Mouse (Mus musculus) cerebellum, postnatal 10 days (tissue): ENCODE measurements around the gene Raet1d.
"Not testable (repeated sequence)": the region's sequence is repeated elsewhere in the genome, so short reads cannot be mapped to it uniquely, and the experiment has no call there.

Experiments used
- DNase-seq, 2 experiments: peaks; one replicate each; pipeline ENCODE4 v3.0.0; 2021; ENCODE audit warnings: mixed read lengths in 2 of 2

Raet1d gene

DNA sequence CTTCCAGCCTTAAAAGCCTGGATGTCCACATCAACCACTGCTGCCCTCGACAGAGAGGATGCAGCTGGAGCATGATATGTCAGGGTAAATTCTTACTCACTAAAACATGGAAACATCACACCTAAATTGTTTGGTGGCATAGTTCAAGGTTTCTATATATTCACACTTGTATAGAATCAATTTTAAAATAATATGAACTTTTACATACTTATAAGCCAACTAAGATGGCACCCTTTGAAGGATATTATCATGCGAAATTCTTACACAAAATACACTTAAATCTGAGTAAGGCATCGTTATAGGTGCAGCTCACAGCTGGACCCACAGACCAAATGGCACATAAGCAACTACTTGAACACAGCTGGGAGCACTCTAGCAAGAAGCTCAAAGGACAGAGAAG is at the start of gene Raet1d:
TSS of gene Raet1d (plus strand) at position 301 of the 400 bp plus-strand sequence.
- DNase-seq: not testable (repeated sequence)

DNA sequence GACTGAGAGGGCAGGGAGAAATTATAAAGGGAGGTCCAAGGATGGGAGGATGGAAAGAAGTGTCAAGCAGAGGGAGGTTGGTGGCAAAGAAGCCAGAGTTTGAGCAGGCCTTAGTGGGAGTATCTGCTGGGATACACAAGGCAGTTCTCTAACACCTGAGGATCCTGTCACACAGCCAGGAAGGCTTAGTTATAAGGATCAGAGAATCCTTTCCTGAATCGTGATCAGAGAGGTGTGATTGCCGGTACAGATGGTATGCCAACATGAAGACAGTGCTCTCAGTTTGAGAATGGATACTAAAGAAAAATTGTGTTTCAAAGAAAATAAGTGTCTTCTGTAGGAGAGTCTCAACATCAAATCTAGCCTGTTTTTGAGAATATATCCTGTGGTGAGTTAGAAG is 37.5 kb upstream of the Raet1d start:
- DNase-seq: no peak

DNA sequence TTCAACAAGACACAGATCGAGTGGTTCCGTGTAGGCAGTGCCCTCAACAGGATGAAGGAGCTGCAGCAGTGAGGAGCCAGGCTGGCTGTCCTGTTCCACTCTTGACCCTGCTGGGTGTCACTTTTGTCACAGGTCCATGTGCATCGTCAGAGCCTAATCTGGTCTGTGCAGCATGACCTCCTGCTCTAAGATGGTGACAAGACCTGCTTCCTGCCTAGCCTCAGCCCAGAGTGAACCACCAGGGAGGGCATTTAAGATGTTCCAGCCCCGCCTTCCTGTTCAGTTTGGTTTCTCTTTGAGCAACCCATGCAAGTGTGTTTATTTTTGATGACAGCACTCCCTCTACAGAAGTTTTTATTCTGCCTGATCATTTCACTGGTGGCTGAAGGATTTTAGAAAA is 14.6 kb upstream of the Raet1d start:
- DNase-seq: not testable (repeated sequence)

DNA sequence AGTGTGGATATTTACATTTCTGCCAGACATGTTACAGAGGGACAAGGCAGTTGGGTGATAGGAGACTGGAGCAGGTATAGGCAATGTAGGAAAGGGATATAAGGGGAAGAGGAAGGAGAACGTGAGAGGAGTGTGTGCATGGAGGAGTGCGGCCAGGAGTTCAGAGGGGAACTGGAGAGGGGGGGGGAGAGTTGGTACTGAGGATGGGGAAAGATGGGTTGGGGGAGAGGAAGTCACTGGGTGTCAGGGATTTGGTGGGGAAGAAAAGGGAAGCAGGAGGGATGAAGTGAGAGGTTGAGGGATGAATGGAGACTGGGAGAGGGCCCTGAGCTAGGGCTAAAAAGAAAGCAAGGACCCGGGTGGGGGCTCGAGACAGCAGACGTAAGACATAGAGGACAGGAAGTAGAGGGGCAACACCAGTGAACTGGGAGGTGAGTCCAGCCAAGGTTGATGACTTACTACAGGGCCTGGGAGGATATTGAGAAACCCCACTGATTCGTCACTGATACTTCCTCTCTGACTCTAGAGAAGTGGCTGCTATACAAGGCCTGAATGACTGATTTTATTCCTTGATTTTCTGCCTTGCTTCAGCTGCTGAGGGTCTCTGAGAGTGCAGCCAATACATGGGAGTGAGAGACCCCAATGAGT is 6.7 kb upstream of the Raet1d start:
- not testable (repeated sequence) for DNase-seq

DNA sequence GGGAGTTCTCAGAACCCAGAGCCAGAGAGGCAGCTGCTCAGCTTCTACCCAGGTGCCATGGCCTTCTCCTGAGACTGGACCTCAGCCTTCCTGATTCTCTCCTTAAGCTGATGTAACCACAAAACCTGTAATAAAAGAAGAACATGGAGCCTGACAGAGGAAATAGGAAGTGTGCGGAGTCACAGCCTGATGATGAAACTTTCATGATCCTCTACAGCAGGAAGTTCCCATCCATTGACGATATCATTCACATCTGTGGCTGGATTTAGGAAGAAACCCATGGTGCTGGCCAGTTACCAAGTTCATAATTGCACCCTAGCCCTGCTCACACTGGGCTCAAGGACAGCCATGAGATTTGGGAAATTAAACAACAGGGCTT is 6.2 kb upstream of the Raet1d start:
- DNase-seq: not testable (repeated sequence)

DNA sequence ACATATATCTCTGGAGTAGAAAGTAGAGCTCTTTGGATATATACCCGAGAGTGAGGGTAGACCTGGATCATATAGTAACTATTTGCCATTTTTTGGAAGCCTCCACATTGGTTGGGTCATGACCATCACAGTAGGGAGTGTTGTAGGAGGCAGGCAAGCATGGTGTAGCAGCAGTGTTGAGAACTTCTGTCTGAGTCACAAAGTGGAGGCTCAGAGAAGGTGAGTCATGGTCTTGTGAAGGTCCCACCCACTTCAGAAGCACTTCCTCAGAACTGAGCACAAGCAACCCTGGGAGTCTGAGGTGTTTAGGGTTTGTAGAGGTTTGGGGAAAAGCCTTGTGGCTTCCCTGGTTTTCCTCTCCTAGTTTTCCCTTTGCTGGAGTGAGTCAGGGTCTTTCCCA is 3.0 kb upstream of the Raet1d start:
- DNase-seq: not testable (repeated sequence)

DNA sequence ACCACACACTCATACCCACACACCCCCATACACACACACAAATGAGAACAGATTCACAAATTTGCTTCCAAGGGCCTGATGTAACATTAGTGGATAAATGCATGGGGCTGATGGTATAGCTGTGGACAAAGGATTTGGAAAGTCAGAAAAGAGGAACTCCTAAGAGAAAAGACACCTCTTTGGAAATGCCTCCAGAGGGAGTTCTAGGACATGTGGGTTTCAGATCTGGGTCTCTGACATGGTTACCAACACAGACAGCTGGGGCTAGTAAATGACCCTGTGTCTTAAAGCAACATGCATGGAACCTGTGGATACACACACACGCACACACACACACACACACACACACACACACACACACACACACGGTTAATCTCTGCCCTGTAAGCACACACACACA is 605 bp downstream of the Raet1d start:
- not testable (repeated sequence) for DNase-seq

DNA sequence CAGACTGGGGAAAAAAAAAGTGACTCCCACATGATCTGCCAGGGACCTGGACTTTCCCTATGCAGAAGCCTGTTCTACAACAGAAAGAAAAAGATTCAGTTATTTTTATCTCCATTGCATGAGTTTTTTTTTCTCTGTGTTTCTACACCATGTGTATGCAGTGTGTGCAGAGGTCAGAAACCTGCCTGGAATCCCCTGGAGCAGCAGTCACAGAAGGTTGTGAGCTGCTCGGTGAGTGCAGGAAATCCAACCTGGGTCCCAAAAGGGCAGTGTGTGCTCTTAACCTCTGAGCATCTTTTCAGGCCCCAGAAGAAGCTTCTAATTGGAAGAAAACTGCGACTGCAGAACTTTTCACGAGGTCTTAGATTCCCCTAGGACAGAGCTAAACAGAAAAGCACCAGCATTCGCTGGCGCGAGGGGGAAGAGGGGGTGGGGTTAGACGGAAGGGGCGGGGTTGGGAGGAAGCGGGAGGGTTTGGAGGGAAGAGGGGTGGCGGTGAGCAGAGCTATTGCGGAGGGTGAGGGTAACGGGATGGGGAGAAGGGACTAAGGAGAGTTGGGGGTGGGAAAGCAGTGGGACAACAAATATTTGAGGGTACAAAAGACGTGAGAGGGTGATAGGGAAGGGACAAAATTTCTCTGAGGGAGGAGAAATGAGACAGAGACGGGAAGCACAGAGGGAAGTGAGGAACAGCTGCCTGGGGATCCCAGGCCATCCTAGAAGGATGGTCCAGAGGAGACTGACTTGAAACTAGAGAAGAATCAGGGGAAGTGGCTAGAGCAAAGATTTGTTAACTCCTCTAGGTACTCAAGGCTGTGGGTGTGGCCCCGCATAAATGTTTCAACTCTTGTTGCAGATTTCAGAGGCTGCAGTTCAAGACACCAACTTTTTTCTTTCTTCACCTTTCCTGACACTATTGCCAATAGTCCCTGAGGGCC is 1.3 kb downstream of the Raet1d start:
- peak in 1 of 2 experiments; percentile 13 for DNase-seq

DNA sequence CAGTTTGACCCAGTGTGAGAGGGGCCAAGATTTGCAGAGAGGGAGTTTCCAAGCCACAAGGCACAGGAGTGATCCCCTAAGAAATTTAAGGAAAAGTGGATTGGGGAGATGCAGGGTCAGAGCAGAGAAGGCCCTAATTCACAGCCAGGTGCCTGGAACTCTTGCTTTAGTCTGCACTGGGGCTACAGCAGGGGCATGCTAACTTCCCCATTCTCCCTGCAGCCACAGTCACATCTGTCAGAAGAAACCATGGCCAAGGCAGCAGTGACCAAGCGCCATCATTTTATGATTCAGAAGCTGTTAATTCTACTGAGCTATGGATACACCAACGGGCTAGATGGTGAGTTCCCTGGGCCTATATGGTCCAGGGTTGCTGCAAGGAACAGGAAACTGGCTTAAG is 2.1 kb downstream of the Raet1d start:
- not testable (repeated sequence) for DNase-seq

DNA sequence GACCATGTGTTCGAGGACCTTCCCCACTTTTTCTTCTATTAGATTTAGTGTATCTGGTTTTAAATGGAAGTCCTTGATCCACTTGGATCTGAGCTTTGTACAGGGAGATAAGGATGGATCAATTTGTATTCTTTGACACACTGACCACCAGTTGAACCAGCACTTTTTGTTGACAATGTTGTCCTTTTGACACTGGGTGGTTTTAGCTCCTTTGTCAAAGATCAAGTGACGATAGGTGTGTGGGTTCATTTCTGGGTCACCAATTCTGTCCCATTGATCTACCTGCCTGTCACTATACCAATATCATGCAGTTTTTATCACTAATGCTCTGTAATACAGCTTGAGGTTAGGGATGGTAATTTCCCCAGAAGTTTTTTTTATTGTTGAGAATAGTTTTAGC is 4.6 kb downstream of the Raet1d start:
- not testable (repeated sequence) for DNase-seq

DNA sequence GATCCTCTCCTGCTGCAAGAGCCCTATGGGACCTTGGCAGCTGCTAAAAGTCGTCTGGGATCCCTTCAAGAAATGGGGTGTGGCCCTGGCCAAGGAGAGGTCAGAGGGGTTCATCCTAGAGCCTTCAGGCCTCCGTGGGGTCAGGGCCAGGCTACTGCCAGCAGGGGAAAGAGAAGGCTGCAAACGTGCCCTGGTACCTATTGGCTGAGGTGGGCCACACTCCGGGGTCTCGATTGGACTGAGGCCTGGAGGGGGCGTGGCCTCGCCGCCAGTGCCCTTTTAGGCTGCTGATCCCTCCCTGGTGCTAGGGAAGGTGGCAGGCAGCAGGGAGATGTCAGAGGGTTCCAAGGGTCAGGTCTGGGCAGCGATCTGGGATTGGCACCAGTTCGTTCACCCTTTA is 20.9 kb downstream of the Raet1d start:
- not testable (repeated sequence) for DNase-seq

DNA sequence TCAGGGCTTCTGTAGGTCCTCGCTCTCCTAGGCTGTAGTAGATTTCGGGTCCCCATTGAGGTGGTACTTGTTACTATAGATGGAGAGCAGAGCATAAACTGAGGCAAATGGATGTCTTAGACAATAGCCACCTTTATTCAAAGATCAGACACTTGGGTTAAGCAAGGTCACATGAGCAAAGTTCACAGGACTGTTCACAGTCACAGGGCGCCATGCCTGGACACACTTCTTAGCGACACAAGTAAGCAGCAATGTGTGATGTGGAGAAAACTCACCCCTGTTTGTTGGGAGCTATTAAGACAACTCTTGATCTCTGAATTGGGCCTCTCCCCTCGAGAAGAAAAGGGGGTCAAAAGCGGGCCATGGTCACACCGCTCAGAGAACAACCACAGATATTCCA is 29.8 kb downstream of the Raet1d start:
- DNase-seq: not testable (repeated sequence)

DNA sequence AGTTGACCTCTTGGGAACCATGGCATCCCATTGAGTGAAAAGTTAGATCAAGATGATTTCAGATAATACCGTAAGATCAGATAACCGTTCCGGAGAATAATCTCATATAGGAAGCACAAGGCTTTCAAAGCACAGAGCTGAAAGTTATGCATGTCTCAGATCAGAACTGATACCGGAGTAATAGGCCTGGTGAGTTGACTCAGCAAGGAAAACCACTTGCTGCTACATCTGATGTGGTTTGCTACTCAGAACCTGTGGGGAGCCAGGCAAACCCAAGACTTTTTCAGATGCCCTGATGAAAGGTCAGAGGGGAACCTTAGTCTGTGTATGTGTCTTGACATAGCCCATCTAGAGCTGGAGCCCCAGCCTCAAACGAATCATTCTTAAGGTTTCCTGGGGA is 31.3 kb downstream of the Raet1d start:
- DNase-seq: not testable (repeated sequence)

DNA sequence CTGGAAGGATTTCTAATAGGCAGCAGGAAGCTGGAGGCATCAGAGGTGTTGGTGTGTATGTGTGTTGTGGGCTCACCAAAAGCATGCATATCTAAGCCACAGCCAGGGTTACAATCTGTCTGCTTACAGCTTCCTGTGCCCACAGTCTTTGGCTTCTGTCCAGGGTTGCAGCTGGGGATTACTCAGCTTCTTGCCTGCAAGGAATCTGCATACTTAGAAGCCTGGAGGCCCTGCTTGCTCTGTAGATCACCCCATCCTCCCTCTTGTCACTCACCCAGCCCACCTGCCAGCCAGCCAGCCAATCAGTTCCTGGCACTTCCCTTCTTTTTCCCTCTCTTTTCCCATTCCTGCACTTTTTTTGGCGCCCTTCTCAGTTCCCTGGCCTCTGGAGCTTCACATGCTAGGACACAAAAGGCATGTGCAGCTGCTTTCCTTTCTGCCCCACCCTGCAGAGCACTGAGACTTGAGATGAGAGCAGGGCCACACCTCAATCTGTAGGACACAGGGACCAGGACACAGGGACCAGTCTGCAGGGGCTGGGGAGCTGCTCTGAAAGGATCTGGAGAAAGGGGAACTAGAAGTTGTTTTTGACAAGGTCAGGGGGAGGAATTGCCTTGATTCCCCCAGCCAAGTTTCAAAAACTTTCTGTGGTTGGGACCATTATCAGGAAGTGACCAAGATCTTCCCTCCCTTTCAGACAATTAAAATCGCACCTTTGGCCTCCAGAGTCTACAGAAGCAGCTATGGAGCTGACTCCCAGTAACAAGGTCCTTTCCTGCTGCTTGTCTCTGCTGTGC is 32.9 kb downstream of the Raet1d start:
- DNase-seq: not testable (repeated sequence)

DNA sequence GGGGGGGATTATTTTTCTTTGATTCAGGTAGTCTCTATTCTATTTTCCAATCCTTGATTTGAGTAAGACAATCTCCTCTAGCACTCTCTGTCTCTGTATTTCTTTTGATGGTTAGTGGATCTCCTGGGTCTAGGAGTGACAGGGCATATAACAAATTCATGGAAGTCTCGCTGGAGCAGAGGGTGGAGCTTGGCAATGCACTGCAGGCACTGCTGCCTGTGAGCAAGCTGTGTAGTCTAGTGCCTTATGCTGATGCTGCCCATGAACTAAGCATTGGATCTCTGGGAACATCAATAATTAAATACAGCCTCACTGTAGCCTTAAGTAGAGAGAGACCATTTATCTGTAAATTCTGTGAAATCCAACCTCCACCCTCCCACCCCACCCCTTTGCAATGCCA is 36.3 kb downstream of the Raet1d start:
- DNase-seq: peak in 1 of 2 experiments; percentile 4

DNA sequence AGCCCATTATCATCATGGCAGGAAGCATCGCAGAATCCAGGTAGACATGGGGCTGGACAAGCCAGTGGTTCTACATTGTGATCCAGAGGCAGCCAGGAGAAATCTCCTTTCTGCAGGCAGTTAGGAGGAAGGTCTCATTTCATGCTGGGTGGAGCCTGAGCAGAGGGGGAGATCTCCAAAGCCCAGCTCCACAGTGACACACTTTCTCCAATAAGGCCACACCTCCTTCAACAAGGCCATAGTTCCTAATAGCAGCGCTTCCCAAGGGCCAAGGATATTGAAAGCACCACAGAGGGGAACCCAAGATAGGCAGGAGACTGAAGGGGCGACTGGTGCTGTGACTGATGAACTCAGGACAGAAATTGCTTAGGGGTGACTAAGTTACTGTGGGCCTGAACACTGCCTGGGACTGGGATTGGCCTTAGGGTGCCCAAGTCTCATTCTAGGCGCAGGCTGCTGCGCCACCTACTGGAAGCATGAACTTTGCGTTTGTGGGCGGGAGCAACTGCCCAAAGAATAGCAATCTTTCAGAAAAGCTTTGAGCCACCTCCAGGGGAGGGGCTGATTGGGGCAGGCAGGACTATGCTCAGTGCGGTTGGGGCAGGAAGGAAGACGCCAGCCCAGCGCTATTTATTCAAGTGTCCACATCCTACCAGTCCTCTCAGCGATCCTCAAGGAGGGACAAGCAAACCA is 42.0 kb downstream of the Raet1d start:
- DNase-seq: peak; percentile 57 to 67

DNA sequence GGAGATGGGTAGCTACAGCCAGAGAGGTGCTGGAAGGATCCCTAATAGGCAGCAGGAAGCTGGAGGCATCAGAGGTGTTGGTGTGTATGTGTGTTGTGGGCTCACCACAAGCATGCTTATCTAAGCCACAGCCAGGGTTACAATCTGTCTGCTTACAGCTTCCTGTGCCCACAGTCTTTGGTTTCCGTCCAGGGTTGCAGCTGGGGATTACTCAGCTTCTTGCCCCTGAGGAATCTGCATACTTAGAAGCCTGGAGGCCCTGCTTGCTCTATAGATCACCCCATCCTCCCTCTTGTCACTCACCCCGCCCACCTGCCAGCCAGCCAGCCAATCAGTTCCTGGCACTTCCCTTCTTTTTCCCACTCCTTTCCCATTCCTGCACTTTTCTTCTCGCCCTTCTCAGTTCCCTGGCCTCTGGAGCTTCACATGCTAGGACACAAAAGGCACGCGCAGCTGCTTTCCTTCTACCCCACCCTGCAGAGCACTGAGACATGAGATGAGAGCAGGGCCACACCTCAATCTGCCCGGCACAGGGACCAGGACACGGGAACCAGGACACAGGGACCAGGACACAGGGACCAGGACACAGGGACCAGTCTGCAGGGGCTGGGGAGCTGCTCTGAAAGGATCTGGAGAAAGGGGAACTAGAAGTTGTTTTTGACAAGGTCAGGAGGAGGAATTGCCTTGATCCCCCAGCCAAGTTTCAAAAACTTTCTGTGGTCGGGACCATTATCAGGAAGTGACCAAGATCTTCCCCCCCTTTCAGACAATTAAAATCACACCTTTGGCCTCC is 53.5 kb downstream of the Raet1d start:
- peak; percentile 19 to 36 for DNase-seq
